Mouse (Mus musculus) limb, embryonic 12.5 days (tissue): ENCODE data around the gene Etfa. TPM values are rescaled to one million over a fixed set of nuclear protein-coding genes. Genes with fewer than 3 reads are reported as not detected.

Experiments used
- ATAC-seq: fragments of 200-750 bp; cut with Nextera tagmentation; 2 replicates; pipeline ENCODE4 v1.8.0; 2017; ENCODE audit warnings: low read depth, moderate TSS enrichment; ENCODE audit not compliant: insufficient number of reproducible peaks, insufficient read depth, low FRiP score, low TSS enrichment
- H3K27ac ChIP-seq: fragments of 300-500 bp; sonication (generic); 2 replicates; pipeline ENCODE4 v1.5.1; 2016; ENCODE audit warnings: mild to moderate bottlenecking, moderate library complexity
- H3K27me3 ChIP-seq: fragments of 300-500 bp; sonication (generic); 2 replicates; pipeline ENCODE4 v1.6.1; 2016; ENCODE audit warnings: mild to moderate bottlenecking, moderate library complexity
- H3K36me3 ChIP-seq: fragments of 300-500 bp; sonication (generic); 2 replicates; pipeline ENCODE4 v1.6.1; 2016; ENCODE audit warnings: mild to moderate bottlenecking, moderate library complexity
- H3K4me1 ChIP-seq: fragments of 300-500 bp; sonication (generic); replicated peaks from 2 replicates; pipeline ENCODE4 v1.6.1; 2016
- H3K4me2 ChIP-seq: fragments of 300-500 bp; sonication (generic); 2 replicates; pipeline ENCODE4 v1.6.1; 2016; ENCODE audit warnings: mild to moderate bottlenecking, moderate library complexity
- H3K4me3 ChIP-seq: fragments of 300-500 bp; sonication (generic); replicated peaks from 2 replicates; pipeline ENCODE4 v1.5.1; 2016; ENCODE audit warnings: mild to moderate bottlenecking
- H3K9ac ChIP-seq: fragments of 300-500 bp; sonication (generic); replicated peaks from 2 replicates; pipeline ENCODE4 v1.6.1; 2016; ENCODE audit warnings: mild to moderate bottlenecking, moderate library complexity
- H3K9me3 ChIP-seq: fragments of 300-500 bp; sonication (generic); 2 replicates; pipeline ENCODE4 v1.6.1; 2016; ENCODE audit warnings: mild to moderate bottlenecking, moderate library complexity
- WGBS: fragments of 180-500 bp; shearing (Covaris S2); methylation state at CpG from one replicate; pipeline ENCODE4 v1.1.7; 2016; 5-methylcytosine and 5-hydroxymethylcytosine counted together
- polyA plus RNA-seq: library from polyadenylated mRNA; unstranded; fragments of >200 nt; fragmentation: Nextera tagmentation; extraction: Ambion mirVana; gene quantifications from 2 replicates; pipeline ENCODE4 v1.2.1, GENCODE M21; 2016

The Etfa gene
- 183 and 192 TPM in 2 replicates for polyA plus RNA-seq

GRCm38 (mm10) chr9:55512027-55512543 is at the start of gene Etfa:
Gene Etfa (minus strand): TSS chr9:55512243.
- Histone ChIP-seq H3K27me3 (peaks cover 12% of the 10 kb centered on the region), H3K4me3 (peak within 1 kb of the TSS; percentile 89), H3K9ac (peak within 1 kb of the TSS; percentile 92), H3K9me3 (no peaks in the 10 kb centered on the region), H3K27ac (peak within 1 kb of the TSS; percentile 91), H3K4me2 (peak within 1 kb of the TSS; percentile 72), H3K36me3 (no peaks in the 10 kb centered on the region), H3K4me1 (peaks cover 6% of the 10 kb centered on the region)
- peak; percentile 98 for ATAC-seq
- WGBS: under 1% methylated on average over 47 of the region's 47 CpGs

- no peak overlapping the region for H3K27ac ChIP-seq
- H3K9ac ChIP-seq: no peak overlapping the region
- H3K27me3 ChIP-seq: peaks cover 1% of the 10 kb centered on the region; the same call in 1 of the 2 replicates
- no peaks in the 10 kb centered on the region for H3K9me3 ChIP-seq
- no peak overlapping the region for H3K4me3 ChIP-seq
- H3K4me2 ChIP-seq: no peak overlapping the region
- no peak for ATAC-seq
- 90% methylated on average over 1 of the region's 1 CpGs for WGBS
- H3K36me3 ChIP-seq: no peaks in the 10 kb centered on the region
- H3K4me1 ChIP-seq: peaks cover 14% of the 10 kb centered on the region
Measured at GRCm38 (mm10) chr9:55560960-55561359, 48.9 kb upstream of the Etfa start.

GRCm38 (mm10) chr9:55554986-55555385 is 42.9 kb upstream of the Etfa start:
- no peaks in the 10 kb centered on the region for H3K9me3 ChIP-seq
- no peak for ATAC-seq
- WGBS: 48% methylated on average over 1 of the region's 1 CpGs
- H3K4me3 ChIP-seq: no peak overlapping the region
- peaks cover 17% of the 10 kb centered on the region for H3K4me1 ChIP-seq
- H3K4me2 ChIP-seq: no peak overlapping the region
- H3K27me3 ChIP-seq: peaks cover 6% of the 10 kb centered on the region; the same call in 1 of the 2 replicates
- no peak overlapping the region for H3K27ac ChIP-seq
- no peak overlapping the region for H3K9ac ChIP-seq
- H3K36me3 ChIP-seq: no peaks in the 10 kb centered on the region

- Histone ChIP-seq H3K4me3 (no peak overlapping the region), H3K36me3 (no peaks in the 10 kb centered on the region), H3K9ac (no peak overlapping the region), H3K4me2 (peak overlapping the region; percentile 35; the same call in 1 of the 2 replicates), H3K4me1 (peaks cover 34% of the 10 kb centered on the region), H3K27ac (no peak overlapping the region), H3K27me3 (peaks cover 56% of the 10 kb centered on the region), H3K9me3 (no peaks in the 10 kb centered on the region)
- no peak for ATAC-seq
- 6% methylated on average over 16 of the region's 16 CpGs for WGBS
Measured at GRCm38 (mm10) chr9:55549302-55549890, 37.4 kb upstream of the Etfa start.

DNA sequence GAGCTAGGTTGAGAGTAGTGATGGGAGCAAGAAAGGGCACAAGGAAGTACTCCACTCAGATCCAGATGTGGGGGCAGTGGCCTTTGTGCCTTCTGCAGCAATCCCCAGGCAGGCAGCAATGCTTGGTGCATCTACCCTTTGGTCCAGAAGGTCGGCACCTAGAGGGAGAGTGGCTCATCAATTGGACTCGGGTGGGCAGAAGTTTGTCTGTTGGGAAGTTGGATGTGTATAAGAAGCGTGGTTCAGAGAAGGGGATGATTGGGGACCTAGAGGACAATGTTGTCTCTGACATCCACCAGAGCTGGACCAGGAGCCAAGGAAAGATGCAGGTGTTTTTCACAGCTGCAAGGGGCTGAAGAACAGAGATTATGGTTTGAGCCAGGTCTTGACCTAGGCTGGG is 36.8 kb upstream of the Etfa start:
- H3K4me2 ChIP-seq: 0 out of 2 replicates have a peak overlapping the region, but pooled peaks have one; percentile 35
- 19% methylated on average over 3 of the region's 3 CpGs for WGBS
- H3K27me3 ChIP-seq: peaks cover 62% of the 10 kb centered on the region
- H3K9ac ChIP-seq: no peak overlapping the region
- H3K4me3 ChIP-seq: no peak overlapping the region
- H3K9me3 ChIP-seq: no peaks in the 10 kb centered on the region
- ATAC-seq: no peak
- H3K4me1 ChIP-seq: peaks cover 39% of the 10 kb centered on the region
- no peaks in the 10 kb centered on the region for H3K36me3 ChIP-seq
- H3K27ac ChIP-seq: no peak overlapping the region

DNA sequence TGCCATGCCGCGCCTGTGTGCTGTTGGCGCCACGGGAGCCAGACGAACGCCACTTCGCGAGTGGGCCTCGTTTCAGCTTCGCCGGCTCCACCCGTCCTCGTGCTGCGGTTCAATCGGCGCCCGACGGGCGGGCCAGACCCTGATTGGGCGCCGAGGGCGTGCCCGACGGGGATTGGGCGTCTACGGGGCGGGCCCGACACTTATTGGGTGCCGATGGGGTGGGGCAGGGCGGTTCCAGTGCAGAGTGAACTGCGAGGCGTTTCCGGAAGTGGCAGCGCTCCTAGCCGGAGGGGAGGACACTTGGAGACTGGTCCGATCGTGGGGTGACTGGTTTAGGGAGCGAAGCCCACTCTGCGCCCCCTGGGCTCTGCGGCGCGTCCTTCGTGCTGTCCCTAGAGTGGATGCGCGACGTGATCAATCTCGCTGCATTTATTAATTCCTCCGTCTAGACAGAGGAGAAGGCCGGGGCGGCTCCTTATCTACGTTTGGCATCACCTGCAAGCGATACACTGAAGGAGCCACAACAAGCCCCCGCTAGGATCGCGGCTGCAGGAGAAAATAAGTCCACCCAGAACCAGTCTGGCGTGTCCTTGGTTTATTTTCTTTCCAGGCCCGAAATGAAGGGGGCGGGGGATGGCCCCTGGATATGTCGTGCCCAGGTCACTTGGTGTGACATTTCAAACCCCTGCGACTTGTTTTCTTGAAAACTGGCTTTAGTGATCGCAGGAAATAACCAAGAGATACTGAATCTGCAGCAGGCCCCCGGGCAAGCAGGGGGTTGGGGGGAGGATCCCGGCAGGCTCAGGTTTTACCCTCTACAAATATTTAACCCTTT is 34.4 kb upstream of the Etfa start:
- Histone ChIP-seq H3K9ac (no peak overlapping the region), H3K27ac (no peak overlapping the region), H3K9me3 (no peaks in the 10 kb centered on the region), H3K27me3 (peaks cover 86% of the 10 kb centered on the region), H3K36me3 (no peaks in the 10 kb centered on the region), H3K4me3 (peak overlapping the region; percentile 27), H3K4me1 (peaks cover 57% of the 10 kb centered on the region), H3K4me2 (peak overlapping the region; percentile 51)
- peak; percentile 30; the same call in 1 of the 2 replicates for ATAC-seq
- 2% methylated on average over 63 of the region's 63 CpGs for WGBS

- WGBS: 6% methylated on average over 41 of the region's 41 CpGs
- Histone ChIP-seq H3K9ac (no peak overlapping the region), H3K27me3 (peaks cover 92% of the 10 kb centered on the region), H3K27ac (no peak overlapping the region), H3K9me3 (no peaks in the 10 kb centered on the region), H3K36me3 (no peaks in the 10 kb centered on the region), H3K4me3 (peak overlapping the region; percentile 27), H3K4me2 (peak overlapping the region; percentile 51), H3K4me1 (peaks cover 58% of the 10 kb centered on the region)
- ATAC-seq: no peak
Measured at GRCm38 (mm10) chr9:55545556-55546175, 33.6 kb upstream of the Etfa start.

DNA sequence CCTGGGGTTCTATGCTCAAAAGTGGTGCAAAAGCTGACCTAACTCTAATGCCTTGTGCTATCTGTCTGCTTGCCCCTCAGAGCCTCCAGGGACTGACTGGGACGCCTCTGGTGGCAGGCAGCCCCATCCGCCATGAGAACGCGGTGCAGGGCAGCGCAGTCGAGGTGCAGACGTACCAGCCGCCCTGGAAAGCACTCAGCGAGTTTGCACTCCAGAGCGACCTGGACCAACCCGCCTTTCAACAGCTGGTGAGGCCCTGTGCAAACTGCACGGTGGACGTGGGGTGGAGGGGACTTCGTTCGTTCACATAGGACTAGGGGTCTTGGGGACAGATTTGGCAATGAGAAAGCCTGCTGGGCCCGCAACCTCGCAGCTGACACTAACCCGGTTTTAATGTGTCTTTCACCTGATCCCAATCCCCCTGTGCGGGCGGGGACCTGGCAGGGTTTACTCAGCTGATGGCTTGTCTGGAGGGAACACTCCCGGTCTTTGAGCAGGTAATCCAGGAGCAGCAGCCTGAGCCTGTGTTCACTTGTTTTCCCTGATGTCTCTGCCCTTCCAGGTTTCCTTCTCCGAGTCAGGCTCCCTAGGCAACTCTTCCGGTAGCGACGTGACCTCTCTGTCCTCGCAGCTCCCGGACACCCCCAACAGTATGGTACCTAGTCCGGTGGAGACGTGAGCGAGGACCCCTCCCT is 33.0 kb upstream of the Etfa start:
- no peak overlapping the region for H3K9ac ChIP-seq

DNA sequence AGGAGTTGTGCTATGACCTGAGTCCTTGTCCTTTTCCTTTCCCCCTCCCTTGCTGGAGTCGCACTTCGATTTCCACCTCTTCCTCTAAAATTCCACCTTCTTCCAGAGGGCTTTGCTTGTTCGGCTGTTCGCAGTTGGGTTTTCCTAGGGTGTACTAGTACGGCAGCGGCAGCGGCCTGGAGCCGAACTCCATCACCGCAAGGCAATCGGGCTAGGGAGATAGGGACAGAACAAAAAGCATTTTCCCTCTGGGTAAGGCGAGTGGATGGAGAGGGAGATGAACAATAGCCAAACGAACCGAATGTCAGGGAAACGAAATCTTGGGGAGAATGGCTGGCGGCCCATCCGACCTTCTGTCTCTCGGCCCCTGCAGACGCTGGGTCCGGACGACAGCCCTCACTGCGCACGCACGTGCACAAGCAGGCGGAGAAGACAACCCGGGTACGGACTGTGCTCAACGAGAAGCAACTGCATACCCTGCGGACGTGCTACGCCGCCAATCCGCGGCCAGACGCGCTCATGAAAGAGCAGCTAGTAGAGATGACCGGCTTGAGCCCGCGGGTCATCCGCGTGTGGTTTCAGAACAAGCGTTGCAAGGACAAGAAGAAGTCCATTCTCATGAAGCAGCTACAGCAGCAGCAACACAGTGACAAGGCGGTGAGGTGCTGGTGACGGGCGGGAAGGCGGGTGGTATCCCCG is 31.8 kb upstream of the Etfa start:
- H3K9ac ChIP-seq: 0 out of 2 replicates have a peak overlapping the region, but pooled peaks have one; percentile 38
- no peak for ATAC-seq
- H3K4me3 ChIP-seq: peak overlapping the region; percentile 45
- WGBS: 1% methylated on average over 46 of the region's 46 CpGs
- H3K27me3 ChIP-seq: peaks cover 96% of the 10 kb centered on the region
- H3K27ac ChIP-seq: no peak overlapping the region
- no peaks in the 10 kb centered on the region for H3K36me3 ChIP-seq
- no peaks in the 10 kb centered on the region for H3K9me3 ChIP-seq
- H3K4me2 ChIP-seq: peak overlapping the region; percentile 51
- H3K4me1 ChIP-seq: peaks cover 58% of the 10 kb centered on the region

More for the DNA sequence above, 33.0 kb upstream of the Etfa start:
- H3K36me3 ChIP-seq: no peaks in the 10 kb centered on the region
- H3K4me1 ChIP-seq: peaks cover 60% of the 10 kb centered on the region
- 1% methylated on average over 30 of the region's 30 CpGs for WGBS
- H3K27ac ChIP-seq: no peak overlapping the region
- H3K4me3 ChIP-seq: peak overlapping the region; percentile 27
- H3K4me2 ChIP-seq: peak overlapping the region; percentile 51
- no peaks in the 10 kb centered on the region for H3K9me3 ChIP-seq
- peaks cover 97% of the 10 kb centered on the region for H3K27me3 ChIP-seq
- ATAC-seq: no peak

DNA sequence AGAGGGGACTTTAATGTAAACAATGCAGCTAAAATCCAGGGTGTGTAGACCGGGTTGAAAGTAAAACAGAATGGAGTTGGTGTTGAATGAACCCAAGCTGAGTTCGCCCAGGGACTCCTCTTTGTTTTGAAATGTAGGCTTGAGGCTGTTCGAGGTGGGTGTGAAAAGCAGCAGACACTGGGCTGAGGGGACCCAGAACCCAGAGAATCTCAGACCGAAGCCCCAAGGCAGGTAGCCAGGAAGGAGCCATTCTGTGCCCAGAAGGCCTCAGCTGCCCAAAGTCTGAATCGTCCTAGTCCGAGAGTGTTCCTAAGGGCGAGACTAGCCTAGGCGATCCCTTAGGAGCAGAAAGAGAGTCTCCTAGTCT is 31.3 kb upstream of the Etfa start:
- Histone ChIP-seq H3K27ac (no peak overlapping the region), H3K9me3 (no peaks in the 10 kb centered on the region), H3K4me2 (peak overlapping the region; percentile 51; the same call in 1 of the 2 replicates), H3K27me3 (peaks cover 96% of the 10 kb centered on the region), H3K4me3 (peak overlapping the region; percentile 45), H3K36me3 (no peaks in the 10 kb centered on the region), H3K9ac (no peak overlapping the region), H3K4me1 (peaks cover 63% of the 10 kb centered on the region)
- 10% methylated on average over 8 of the region's 8 CpGs for WGBS
- ATAC-seq: no peak
